Mouse (Mus musculus) megakaryocyte-erythroid progenitor cell, adult 5-6 weeks (primary cell): ENCODE data around the gene Ppp5c. TPM values are rescaled to one million over a fixed set of nuclear protein-coding genes. Genes with fewer than 3 reads are reported as not detected.

ENCODE experiments used
- ATAC-seq: replicated peaks from 2 replicates; pipeline ENCODE4 v1.8.0; 2016; ENCODE audit warnings: mild to moderate bottlenecking, inconsistent platforms; ENCODE audit not compliant: severe bottlenecking, poor library complexity, low FRiP score, low TSS enrichment
- total RNA-seq, 2 experiments: library from RNA; stranded (forward) in 1 of 2; stranded (reverse) in 1 of 2; fragments of 200-1000, 215-1000 nt in 1 of 2; fragments of >200 nt in 1 of 2; fragmentation: Nextera tagmentation in 1 of 2; gene quantifications; 2 replicates each; pipeline ENCODE4 v1.2.3; 2014 to 2017

The Ppp5c gene
- total RNA-seq, 2 experiments from 2014 or later = 82.4 to 150 TPM

DNA sequence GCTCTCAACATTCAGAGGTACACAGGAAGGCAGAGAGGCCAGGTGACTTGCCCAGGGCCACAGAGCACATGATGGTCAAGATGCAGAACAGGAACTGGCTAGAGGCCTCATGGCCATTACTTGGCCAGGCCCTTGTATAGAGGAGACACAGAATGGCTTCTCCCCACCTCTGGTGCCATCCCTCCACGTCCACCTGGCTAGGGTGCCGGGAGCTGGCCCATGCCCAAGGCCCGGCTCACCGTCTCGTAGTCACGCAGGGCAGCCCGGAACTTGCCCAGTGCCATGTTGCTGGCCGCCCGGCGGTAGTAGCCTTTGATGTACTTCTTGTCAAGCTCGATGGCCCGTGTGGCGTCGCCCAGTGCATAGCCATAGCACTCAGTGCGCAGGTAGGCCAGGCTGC lies 5.5 kb downstream of the Ppp5c start:
- ATAC-seq = no peak

DNA sequence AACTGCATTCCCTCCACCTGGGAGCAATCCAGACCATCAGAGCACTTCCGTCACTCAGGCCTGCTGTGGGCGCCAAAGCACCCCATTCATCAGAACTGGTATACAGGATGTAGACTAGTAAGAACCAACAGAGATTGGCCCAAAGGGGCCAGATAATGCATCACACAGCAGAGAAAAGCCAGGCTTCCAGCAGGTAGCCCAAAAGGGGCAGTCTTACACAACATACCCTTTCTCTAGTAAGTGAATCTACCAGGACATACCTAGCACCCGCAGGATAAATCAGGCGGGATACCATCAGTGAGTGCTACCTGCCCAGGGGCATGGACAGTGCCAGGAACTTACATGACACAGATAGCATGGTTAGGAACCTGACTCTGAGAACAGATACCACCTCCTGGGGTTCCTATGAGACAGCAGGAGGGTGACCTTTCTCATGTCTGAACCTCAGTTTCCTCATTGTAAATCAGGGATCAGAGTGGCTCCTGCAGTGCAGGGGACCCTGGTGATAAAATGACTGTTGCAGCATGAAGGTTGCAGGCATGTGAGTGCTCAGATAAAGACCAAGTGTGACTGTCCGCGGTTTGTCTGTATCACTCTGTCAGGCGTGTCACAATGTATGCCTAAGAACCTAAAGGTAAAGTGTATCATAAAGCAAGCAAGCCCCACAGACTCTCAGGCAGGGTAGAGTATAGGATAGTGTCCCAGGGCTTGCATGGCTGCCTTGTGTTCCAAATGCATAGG lies 8.1 kb downstream of the Ppp5c start:
- ATAC-seq = peak; percentile 30

GRCm38 (mm10) chr7:17017921-17018320 lies 9.8 kb downstream of the Ppp5c start:
- no peak for ATAC-seq

- ATAC-seq = peak; percentile 89
These were observed 10.7 kb downstream of the Ppp5c start for GRCm38 (mm10) chr7:17017036-17017435.

DNA sequence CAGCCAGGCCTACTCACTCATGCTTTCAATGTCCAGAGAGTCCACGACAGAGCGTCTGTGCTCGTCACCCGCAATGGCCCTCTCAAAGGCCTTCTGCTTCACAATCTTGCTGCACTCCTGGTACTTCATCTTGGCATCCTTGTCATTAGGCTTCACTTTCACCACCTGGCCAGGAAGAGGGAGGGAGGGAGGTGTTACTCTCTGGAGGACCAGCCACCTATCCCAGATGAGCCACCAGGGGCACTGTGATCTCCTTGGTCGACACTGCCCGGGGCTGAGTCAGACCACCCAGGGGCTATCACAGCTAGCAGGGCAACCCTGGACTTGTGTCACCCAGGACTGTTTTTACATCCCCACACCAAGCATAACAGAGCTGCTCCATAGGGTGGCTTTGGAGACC lies 12.3 kb downstream of the Ppp5c start:
- ATAC-seq = no peak

GRCm38 (mm10) chr7:17011909-17012590 lies 15.7 kb downstream of the Ppp5c start:
- ATAC-seq = no peak

DNA sequence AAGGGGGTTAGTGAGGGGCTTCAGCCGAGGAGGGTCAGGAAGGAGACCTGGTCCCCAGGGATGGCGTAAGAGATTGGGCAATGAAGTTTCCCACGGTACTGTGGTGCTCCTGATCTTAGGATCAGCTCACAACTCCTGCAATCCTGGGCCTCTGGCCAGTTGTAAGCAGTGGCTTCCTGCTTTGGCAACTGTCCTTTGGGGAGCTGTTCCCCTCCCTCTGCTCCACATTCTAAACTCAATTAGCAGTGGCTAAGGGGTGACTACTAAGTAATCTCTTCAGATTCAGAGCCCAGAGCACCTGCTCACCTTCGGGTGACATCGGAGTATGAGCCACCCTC lies 17.7 kb downstream of the Ppp5c start:
- no peak for ATAC-seq

DNA sequence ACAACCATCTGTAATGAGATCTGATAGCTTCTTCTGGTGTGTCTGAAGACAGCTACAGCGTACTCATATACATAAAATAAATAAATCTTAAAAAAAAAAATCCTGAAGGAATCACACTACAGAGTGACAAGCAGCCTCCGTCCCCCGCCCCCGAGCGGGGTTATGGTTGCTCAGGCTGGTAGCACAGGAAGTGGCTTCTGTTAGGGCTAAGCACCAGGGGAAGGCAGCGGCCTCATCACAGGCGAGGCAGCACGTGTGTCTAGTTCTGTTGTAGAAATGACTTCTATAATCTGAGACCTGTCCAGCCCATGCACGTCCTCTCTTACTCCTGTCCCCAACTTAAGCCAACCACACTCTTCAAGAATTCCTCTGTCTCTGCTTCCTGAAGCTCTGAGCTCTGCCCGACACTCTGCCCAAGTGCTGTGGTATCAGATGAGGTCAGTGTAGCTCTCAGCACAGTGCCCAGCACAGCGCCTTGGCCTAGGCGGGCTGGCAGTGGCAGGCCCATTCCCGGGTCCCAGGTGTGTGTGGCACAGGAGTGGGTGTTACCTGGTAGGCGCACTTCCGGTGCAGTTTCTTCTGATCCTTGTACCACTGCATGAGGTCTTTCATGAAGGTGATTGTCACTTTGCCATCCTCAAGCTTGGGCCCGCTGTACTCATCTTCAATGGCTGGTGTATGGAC lies 18.3 kb downstream of the Ppp5c start:
- no peak for ATAC-seq

DNA sequence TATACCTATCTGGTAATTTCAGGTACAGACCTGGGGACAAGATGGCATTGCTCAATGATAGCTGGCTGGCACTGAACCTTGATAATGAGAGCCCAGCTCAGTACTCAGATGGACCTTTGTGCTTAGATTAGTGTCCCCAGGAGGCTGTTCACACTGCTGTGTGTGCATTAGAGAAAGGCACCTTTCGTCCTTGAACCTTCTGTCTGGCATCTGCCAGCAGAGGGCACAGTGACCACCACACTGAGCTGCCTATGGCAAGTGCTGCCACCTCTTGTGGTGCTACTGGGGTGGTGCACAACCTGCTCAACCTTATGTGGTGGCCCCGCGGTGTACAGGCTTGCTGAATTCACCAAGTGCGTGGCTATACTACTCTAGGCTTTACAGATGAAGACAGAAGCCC lies 20.4 kb downstream of the Ppp5c start:
- peak; percentile 76 for ATAC-seq

DNA sequence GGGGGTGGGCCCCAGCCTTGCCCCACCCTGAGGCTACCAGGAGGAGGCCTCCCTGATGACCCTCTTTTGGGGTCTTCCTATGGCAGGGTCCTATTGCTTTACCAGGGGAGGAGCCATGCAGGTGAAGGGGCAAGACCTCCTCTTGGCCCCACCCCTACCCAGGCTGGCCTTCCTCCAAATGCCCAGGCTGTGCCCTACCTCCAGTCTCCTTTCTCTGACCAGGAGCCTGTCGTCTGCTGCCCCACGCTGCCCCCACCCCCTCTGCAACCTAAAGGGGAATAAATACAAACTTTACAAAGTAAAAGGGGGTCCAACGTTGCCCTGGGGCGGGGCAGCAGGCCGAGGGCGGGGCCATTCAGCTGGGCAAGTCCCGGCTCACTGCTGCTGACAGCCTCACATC lies 23.0 kb downstream of the Ppp5c start:
- no peak for ATAC-seq

- ATAC-seq = no peak
These were observed 24.3 kb downstream of the Ppp5c start for GRCm38 (mm10) chr7:17003230-17003960.

DNA sequence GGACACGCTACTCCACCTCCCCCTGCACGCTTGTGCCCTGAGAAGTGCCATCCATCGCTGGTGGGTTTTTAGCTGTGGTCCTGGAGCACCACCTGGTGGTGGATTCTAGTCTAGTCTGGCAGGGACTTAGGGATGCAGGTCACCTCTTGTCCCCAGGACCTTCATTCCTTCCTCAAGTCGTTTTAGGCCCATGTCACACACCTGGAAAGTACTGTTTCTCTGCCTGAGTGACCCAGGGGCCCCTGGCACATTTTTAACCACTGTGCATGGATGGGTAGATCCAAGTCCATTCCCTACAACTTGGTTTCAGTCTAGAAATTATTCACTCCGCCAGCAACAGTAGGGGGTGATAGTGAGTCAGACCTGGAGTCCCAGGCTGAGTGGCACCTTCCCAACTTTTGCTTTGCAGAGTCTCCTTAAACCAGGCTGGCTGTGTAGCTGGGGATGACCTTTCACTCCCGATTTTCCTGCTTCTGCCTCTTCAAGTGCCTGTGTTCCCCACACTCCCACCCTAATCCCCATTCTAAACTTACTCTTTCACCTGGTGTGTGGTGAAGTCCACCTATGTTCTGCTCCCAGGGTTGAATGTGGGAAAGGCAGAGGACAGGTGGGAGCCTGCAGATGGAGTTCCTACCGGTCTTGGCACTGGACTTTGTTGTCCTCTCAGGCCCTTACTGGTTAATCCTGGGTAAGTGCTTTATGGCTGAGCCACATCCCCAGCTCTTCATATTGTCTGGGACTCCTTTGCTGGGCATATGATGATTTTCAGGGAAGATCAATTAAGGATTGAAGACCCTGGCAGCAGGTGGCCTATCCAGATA lies 25.1 kb downstream of the Ppp5c start:
- ATAC-seq = peak; percentile 75

GRCm38 (mm10) chr7:16999650-17000049 lies 28.1 kb downstream of the Ppp5c start:
- peak; percentile 27; the same call in 1 of the 2 replicates for ATAC-seq

DNA sequence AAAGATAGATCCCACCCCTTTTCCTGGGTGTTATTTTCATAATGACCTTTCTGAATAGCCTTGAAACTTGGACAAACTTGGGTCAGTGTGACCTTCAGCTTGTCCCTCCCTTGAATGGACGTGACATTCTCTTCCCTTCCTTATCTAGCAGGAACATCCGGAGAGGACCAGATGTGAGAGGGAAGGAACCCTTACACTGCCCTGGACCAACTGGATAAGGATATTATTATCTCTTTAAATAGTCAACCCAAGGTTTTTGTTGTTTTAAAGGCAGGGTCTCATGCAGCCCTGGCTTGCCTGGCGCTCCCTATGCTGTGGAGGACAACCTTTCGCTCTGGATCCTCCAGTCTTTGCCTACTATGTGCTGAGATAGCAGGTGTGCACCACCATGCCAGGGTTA lies 28.5 kb downstream of the Ppp5c start:
- ATAC-seq = peak; percentile 12

- no peak for ATAC-seq
These were observed 32.4 kb downstream of the Ppp5c start for GRCm38 (mm10) chr7:16995345-16995744.

GRCm38 (mm10) chr7:16994400-16994799 lies 33.3 kb downstream of the Ppp5c start:
- ATAC-seq = peak; percentile 9; the same call in 1 of the 2 replicates

GRCm38 (mm10) chr7:16993651-16994399 lies 33.9 kb downstream of the Ppp5c start:
- peak; percentile 60 for ATAC-seq

- no peak for ATAC-seq
These were observed 35.3 kb downstream of the Ppp5c start, which contains the start of gene Ccdc8 for GRCm38 (mm10) chr7:16992451-16992807. Ccdc8 (plus strand) TSS chr7:16992708.
